Comparison of ENCODE assay signal across 7 mouse cellular contexts in genomic region chr4:82466717-82467116, GRCm38 (mm10).
DNase-seq lines count a peak whose midpoint lies in the region; ATAC-seq and TF ChIP-seq lines count a peak whose summit lies in the region.

No protein-coding gene starts in this region.

- no peak for TF ChIP-seq CTCF in liver, postnatal 0 days (IDR thresholded peaks at IDR 0.05; ENCODE audit: low read depth)

- 0 out of 2 replicates have a peak overlapping the region, but pooled peaks have one; percentile 7 for H3K4me2 ChIP-seq in liver, postnatal 0 days (ENCODE audit: low read depth, low read length)
- no peak overlapping the region for H3K4me2 ChIP-seq in liver, embryonic 12.5 days
- H3K4me2 ChIP-seq in kidney, embryonic 15.5 days: no peak overlapping the region
- H3K4me2 ChIP-seq in stomach, embryonic 16.5 days (ENCODE audit: low read depth, low read length): no peak overlapping the region

- peak overlapping the region; percentile 48; the same call in 1 of the 2 replicates for H3K27ac ChIP-seq in liver, postnatal 0 days (ENCODE audit: low read depth)
- H3K27ac ChIP-seq in liver, embryonic 12.5 days: no peak overlapping the region
- peak overlapping the region; percentile 65 for H3K27ac ChIP-seq in kidney, embryonic 15.5 days
- peak overlapping the region; percentile 36 for H3K27ac ChIP-seq in stomach, embryonic 16.5 days (ENCODE audit: low read length)

- 40% methylated on average over 8 of the region's 8 CpGs for WGBS in liver, postnatal 0 days (ENCODE audit: insufficient replicate concordance)
- WGBS in liver, embryonic 12.5 days (ENCODE audit: insufficient replicate concordance): 40% methylated on average over 8 of the region's 8 CpGs
- 63% methylated on average over 8 of the region's 8 CpGs for WGBS in kidney, embryonic 15.5 days
- WGBS in stomach, embryonic 16.5 days: 39% methylated on average over 8 of the region's 8 CpGs

- no peak overlapping the region for H3K9ac ChIP-seq in liver, postnatal 0 days (replicated peaks)
- no peak overlapping the region for H3K9ac ChIP-seq in liver, embryonic 12.5 days
- H3K9ac ChIP-seq in kidney, embryonic 15.5 days: no peak overlapping the region
- H3K9ac ChIP-seq in stomach, embryonic 16.5 days (ENCODE audit: low read length): peak overlapping the region; percentile 31; the same call in 1 of the 2 replicates

- no peaks in the 10 kb centered on the region for H3K9me3 ChIP-seq in liver, postnatal 0 days (ENCODE audit: low read length)
- no peaks in the 10 kb centered on the region for H3K9me3 ChIP-seq in liver, embryonic 12.5 days (replicated peaks)
- H3K9me3 ChIP-seq in kidney, embryonic 15.5 days (replicated peaks): no peaks in the 10 kb centered on the region
- H3K9me3 ChIP-seq in stomach, embryonic 16.5 days (replicated peaks; ENCODE audit: control insufficient read depth, low read length): no peaks in the 10 kb centered on the region

- intact Hi-C loops in gastrocnemius, postnatal 36 days (cut with DNase I): no loop called here

- H3K27me3 ChIP-seq in liver, postnatal 0 days (ENCODE audit: insufficient read depth, low read length): no peaks in the 10 kb centered on the region
- H3K27me3 ChIP-seq in liver, embryonic 12.5 days (replicated peaks): no peaks in the 10 kb centered on the region
- no peaks in the 10 kb centered on the region for H3K27me3 ChIP-seq in kidney, embryonic 15.5 days
- H3K27me3 ChIP-seq in stomach, embryonic 16.5 days (ENCODE audit: control insufficient read depth, insufficient read depth, low read length): no peaks in the 10 kb centered on the region

- peaks cover 16% of the 10 kb centered on the region; the same call in 1 of the 2 replicates for H3K4me1 ChIP-seq in liver, postnatal 0 days (ENCODE audit: insufficient read depth)
- peaks cover 12% of the 10 kb centered on the region; the same call in 1 of the 2 replicates for H3K4me1 ChIP-seq in liver, embryonic 12.5 days
- H3K4me1 ChIP-seq in kidney, embryonic 15.5 days: peaks cover 68% of the 10 kb centered on the region
- H3K4me1 ChIP-seq in stomach, embryonic 16.5 days (ENCODE audit: control insufficient read depth, insufficient read depth, low read length): peaks cover 67% of the 10 kb centered on the region

- no peak overlapping the region for H3K4me3 ChIP-seq in liver, postnatal 0 days (ENCODE audit: low read depth, low read length)
- no peak overlapping the region for H3K4me3 ChIP-seq in liver, embryonic 12.5 days
- H3K4me3 ChIP-seq in kidney, embryonic 15.5 days (replicated peaks): no peak overlapping the region
- no peak overlapping the region for H3K4me3 ChIP-seq in stomach, embryonic 16.5 days (replicated peaks; ENCODE audit: low read length)

- TF ChIP-seq EP300 in liver, postnatal 0 days (IDR thresholded peaks at IDR 0.05; ENCODE audit: low read depth): no peak

- ATAC-seq in liver, postnatal 0 days: no peak
- ATAC-seq in liver, embryonic 12.5 days: no peak
- ATAC-seq in kidney, embryonic 15.5 days (replicated peaks; ENCODE audit: low FRiP score): no peak
- ATAC-seq in stomach, embryonic 16.5 days (ENCODE audit: insufficient read depth, low FRiP score): no peak
- no peak for ATAC-seq in monocyte, adult 5-6 weeks (replicated peaks; ENCODE audit: insufficient number of reproducible peaks, low FRiP score, low TSS enrichment, poor library complexity, severe bottlenecking)

- DNase-seq in liver, postnatal 0 days: peak; percentile 31
- peak; percentile 41 to 50 for DNase-seq in gastrocnemius, postnatal 36 days
- no peak for DNase-seq in T-cell, adult 2 months (ENCODE audit: low spot score)

- no peaks in the 10 kb centered on the region for H3K36me3 ChIP-seq in liver, postnatal 0 days (replicated peaks; ENCODE audit: insufficient read depth, low read length)
- H3K36me3 ChIP-seq in liver, embryonic 12.5 days: no peaks in the 10 kb centered on the region
- H3K36me3 ChIP-seq in kidney, embryonic 15.5 days: no peaks in the 10 kb centered on the region
- H3K36me3 ChIP-seq in stomach, embryonic 16.5 days (ENCODE audit: control insufficient read depth, insufficient read depth, low read length): no peaks in the 10 kb centered on the region
